Mouse (Mus musculus): ENCODE measurements at regions not wholly inside any gene's neighbourhood (a gene's known extent, or its start where the extent isn't known, plus 50 kb on each side); places are given as distances from the start of the nearest gene placed in this dataset. TPM values are rescaled to one million over a fixed set of nuclear protein-coding genes. Genes with fewer than 3 reads are reported as not detected.
A peak's percentile ranks its signal among the peaks of the same experiment; 100 is the strongest.

- Histone ChIP-seq H3K36me3 (no peaks in the 10 kb centered on the region), H3K27me3 (ENCODE audit: low read depth, poor library complexity, severe bottlenecking) (no peaks in the 10 kb centered on the region), H3K9me3 (replicated peaks) (no peaks in the 10 kb centered on the region), H3K4me3 (no peak overlapping the region), H3K27ac (no peak overlapping the region), H3K4me1 (peaks cover 20% of the 10 kb centered on the region)
- no peak for DNase-seq (ENCODE audit: low spot score)
- 88% methylated on average over 2 of the region's 2 CpGs for WGBS
Observed at GRCm38 (mm10) chr11:21031816-21032215, 59.3 kb upstream of the Peli1 start.

- DNase-seq (ENCODE audit: low spot score): no peak
- Histone ChIP-seq H3K4me3 (no peak overlapping the region), H3K4me1 (peaks cover 20% of the 10 kb centered on the region), H3K9me3 (replicated peaks) (no peaks in the 10 kb centered on the region), H3K27ac (peak overlapping the region; percentile 51), H3K27me3 (ENCODE audit: low read depth, poor library complexity, severe bottlenecking) (no peaks in the 10 kb centered on the region), H3K36me3 (no peaks in the 10 kb centered on the region)
- WGBS: 87% methylated on average over 14 of the region's 14 CpGs
Observed at GRCm38 (mm10) chr11:21033234-21033822, 57.8 kb upstream of the Peli1 start.

GRCm38 (mm10) chr11:21033823-21034401 lies 57.2 kb upstream of the Peli1 start:
- H3K27ac ChIP-seq: peak overlapping the region; percentile 51
- no peaks in the 10 kb centered on the region for H3K27me3 ChIP-seq (ENCODE audit: low read depth, poor library complexity, severe bottlenecking)
- no peak overlapping the region for H3K4me3 ChIP-seq
- WGBS: 53% methylated on average over 11 of the region's 11 CpGs
- H3K36me3 ChIP-seq: no peaks in the 10 kb centered on the region
- DNase-seq (ENCODE audit: low spot score): peak; percentile 35
- peaks cover 20% of the 10 kb centered on the region for H3K4me1 ChIP-seq
- no peaks in the 10 kb centered on the region for H3K9me3 ChIP-seq (replicated peaks)

GRCm38 (mm10) chr11:21036161-21036916 lies 54.8 kb upstream of the Peli1 start:
- no peak for DNase-seq (ENCODE audit: low spot score)
- Histone ChIP-seq H3K9me3 (replicated peaks) (no peaks in the 10 kb centered on the region), H3K27me3 (ENCODE audit: low read depth, poor library complexity, severe bottlenecking) (no peaks in the 10 kb centered on the region), H3K36me3 (no peaks in the 10 kb centered on the region), H3K4me3 (no peak overlapping the region), H3K27ac (no peak overlapping the region), H3K4me1 (peaks cover 20% of the 10 kb centered on the region)
- WGBS: 83% methylated on average over 7 of the region's 7 CpGs

GRCm38 (mm10) chr11:21037267-21037906 lies 53.7 kb upstream of the Peli1 start:
- H3K27ac ChIP-seq: no peak overlapping the region
- no peak overlapping the region for H3K4me3 ChIP-seq
- 88% methylated on average over 6 of the region's 6 CpGs for WGBS
- no peak for DNase-seq (ENCODE audit: low spot score)
- H3K4me1 ChIP-seq: peaks cover 20% of the 10 kb centered on the region
- H3K27me3 ChIP-seq (ENCODE audit: low read depth, poor library complexity, severe bottlenecking): no peaks in the 10 kb centered on the region
- no peaks in the 10 kb centered on the region for H3K9me3 ChIP-seq (replicated peaks)
- H3K36me3 ChIP-seq: no peaks in the 10 kb centered on the region

GRCm38 (mm10) chr11:21041201-21041600 lies 49.9 kb upstream of the Peli1 start:
- Histone ChIP-seq H3K27ac (no peak overlapping the region), H3K27me3 (ENCODE audit: low read depth, poor library complexity, severe bottlenecking) (no peaks in the 10 kb centered on the region), H3K9me3 (replicated peaks) (no peaks in the 10 kb centered on the region), H3K4me1 (no peaks in the 10 kb centered on the region), H3K4me3 (no peak overlapping the region), H3K36me3 (no peaks in the 10 kb centered on the region)
- 89% methylated on average over 5 of the region's 5 CpGs for WGBS
- no peak for DNase-seq (ENCODE audit: low spot score)

Small RNA genes lying in the stretch of these regions (microRNA-seq; reads per million reads assigned to microRNA genes)
- not detected for gene Gm23681

All from limb, embryonic 10.5 days (tissue).